Mouse (Mus musculus): ENCODE results near the gene Scd2.

- TF ChIP-seq POLR2A (IDR thresholded peaks at IDR 0.05; ENCODE audit: low read depth, low read length) (no peak), CTCF (IDR thresholded peaks at IDR 0.05; ENCODE audit: extremely low read depth, insufficient read length, insufficient replicate concordance, low read depth, low read length) (no peak)
These were observed 10.1 kb upstream of the Scd2 start for GRCm38 (mm10) chr19:44283157-44284024.

All from small intestine, adult 2 months (tissue).